Mouse (Mus musculus) liver, postnatal 0 days (tissue): ENCODE measurements around the gene Dnmt3b. TPM values are rescaled to one million over a fixed set of nuclear protein-coding genes. Genes with fewer than 3 reads are reported as not detected.

ENCODE experiments used
- ATAC-seq: fragments of 200-750 bp; cut with Nextera tagmentation; 2 replicates; pipeline ENCODE4 v1.8.0; 2017; ENCODE audit warnings: mild to moderate bottlenecking, moderate library complexity
- DNase-seq: peaks from one replicate; pipeline ENCODE4 v3.0.0-alpha.2; 2016
- H3K27ac ChIP-seq: fragments of 300-500 bp; sonication (generic); 2 replicates; pipeline ENCODE4 v1.5.1; 2014; ENCODE audit warnings: antibody characterized with exemption, moderate library complexity, mild to moderate bottlenecking, low read depth
- H3K27me3 ChIP-seq: fragments of 300-500 bp; sonication (generic); 2 replicates; pipeline ENCODE4 v1.6.1; 2014; ENCODE audit warnings: low read length, control low read depth, mixed read lengths; ENCODE audit not compliant: insufficient read depth
- H3K36me3 ChIP-seq: fragments of 300-500 bp; sonication (generic); replicated peaks from 2 replicates; pipeline ENCODE4 v1.6.1; 2014; ENCODE audit warnings: mild to moderate bottlenecking, control low read depth, low read length, moderate library complexity, mixed read lengths; ENCODE audit not compliant: insufficient read depth
- H3K4me1 ChIP-seq: fragments of 300-500 bp; sonication (generic); 2 replicates; pipeline ENCODE4 v1.6.1; 2014; ENCODE audit warnings: antibody characterized with exemption, mild to moderate bottlenecking, control low read depth; ENCODE audit not compliant: insufficient read depth
- H3K4me2 ChIP-seq: fragments of 300-500 bp; sonication (generic); 2 replicates; pipeline ENCODE4 v1.6.1; 2014; ENCODE audit warnings: low read depth, mild to moderate bottlenecking, low read length, moderate library complexity, mixed read lengths
- H3K4me3 ChIP-seq: fragments of 300-500 bp; sonication (generic); 2 replicates; pipeline ENCODE4 v1.5.1; 2014; ENCODE audit warnings: low read depth, low read length
- H3K9ac ChIP-seq: fragments of 300-500 bp; sonication (generic); replicated peaks from 2 replicates; pipeline ENCODE4 v1.6.1; 2014; ENCODE audit warnings: mild to moderate bottlenecking, moderate library complexity
- H3K9me3 ChIP-seq: fragments of 300-500 bp; sonication (generic); 2 replicates; pipeline ENCODE4 v1.6.1; 2016; ENCODE audit warnings: mild to moderate bottlenecking, control low read depth, low read length, mixed read lengths
- CTCF ChIP-seq: sonication (generic); IDR thresholded peaks from 2 replicates; pipeline ENCODE4 v1.5.1; 2016; ENCODE audit warnings: antibody characterized with exemption, low read depth
- EP300 ChIP-seq: IDR thresholded peaks from 2 replicates; pipeline ENCODE4 v1.6.1; 2016; ENCODE audit warnings: antibody characterized with exemption, low read depth, mild to moderate bottlenecking
- WGBS: fragments of 180-500 bp; shearing (Covaris S2); extraction: QIAGEN DNeasy Blood & Tissue Kit; methylation state at CpG from one replicate; pipeline ENCODE4 v1.1.7; 2014; ENCODE audit not compliant: insufficient replicate concordance; 5-methylcytosine and 5-hydroxymethylcytosine counted together
- polyA plus RNA-seq: library from polyadenylated mRNA; unstranded; fragments of >200 nt; fragmentation: Nextera tagmentation; extraction: Ambion mirVana; gene quantifications from 2 replicates; pipeline ENCODE4 v1.2.1, GENCODE M21; 2015

The Dnmt3b gene
- polyA plus RNA-seq, 1 experiment from 2014 or later: 5.3 TPM

DNA sequence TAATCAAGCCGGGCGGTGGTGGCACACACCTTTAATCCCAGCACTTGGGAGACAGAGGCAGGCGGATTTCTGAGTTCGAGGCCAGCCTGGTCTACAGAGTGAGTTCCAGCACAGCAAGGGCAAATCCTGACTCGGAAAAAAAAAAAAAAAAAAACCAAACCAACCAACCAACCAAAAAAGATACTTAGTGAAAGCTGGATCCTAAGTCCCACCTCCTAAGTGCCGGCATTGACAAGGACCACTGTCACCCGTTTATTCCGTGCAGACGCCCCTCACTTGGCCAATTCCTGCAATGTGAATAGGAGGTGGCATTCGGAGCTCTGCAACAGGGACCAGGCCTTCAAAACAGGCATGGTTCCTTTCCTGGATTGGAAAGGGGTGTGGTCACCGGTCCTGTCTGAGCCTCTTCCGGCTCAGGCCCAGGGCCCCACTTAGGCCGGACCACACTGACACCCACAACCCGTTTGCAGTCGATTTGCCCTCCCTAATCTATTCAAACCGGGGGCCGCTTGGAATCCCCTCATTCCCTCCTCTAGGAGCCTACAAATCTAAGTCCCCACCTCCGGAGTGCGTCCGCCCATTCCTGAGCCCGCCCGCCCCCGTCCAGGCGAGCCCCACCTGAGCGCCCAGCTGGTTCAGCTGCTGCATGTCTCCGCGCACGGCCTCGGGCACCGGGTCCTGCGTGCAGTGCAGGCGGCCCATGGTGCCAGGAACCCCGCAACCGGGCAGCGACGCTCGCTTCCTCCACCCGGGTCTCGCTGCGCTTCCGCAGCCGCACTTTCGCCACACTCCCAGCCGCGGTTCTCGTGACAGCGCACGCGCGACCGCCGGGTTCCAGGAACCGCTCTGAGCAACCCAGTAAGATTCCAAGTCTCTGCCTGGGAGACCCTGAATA is 17.0 kb upstream of the Dnmt3b start, which contains the start of gene Commd7:
Gene Commd7, minus strand, starts transcription at position 806 of the 895 bp plus-strand sequence.
- ATAC-seq: peak; percentile 83
- WGBS: 2% methylated on average over 53 of the region's 53 CpGs
- H3K4me3 ChIP-seq: peak within 1 kb of the TSS; percentile 94
- TF ChIP-seq EP300 (no peak), CTCF (no peak)
- peaks cover 10% of the 10 kb centered on the region; the same call in 1 of the 2 replicates for H3K36me3 ChIP-seq
- H3K27ac ChIP-seq: peak within 1 kb of the TSS; percentile 92
- H3K9ac ChIP-seq: peak within 1 kb of the TSS; percentile 92
- peak; percentile 90 for DNase-seq
- H3K9me3 ChIP-seq: no peaks in the 10 kb centered on the region
- H3K4me1 ChIP-seq: peaks cover 19% of the 10 kb centered on the region; the same call in 1 of the 2 replicates
- H3K4me2 ChIP-seq: peak within 1 kb of the TSS; percentile 92
- H3K27me3 ChIP-seq: no peaks in the 10 kb centered on the region

DNA sequence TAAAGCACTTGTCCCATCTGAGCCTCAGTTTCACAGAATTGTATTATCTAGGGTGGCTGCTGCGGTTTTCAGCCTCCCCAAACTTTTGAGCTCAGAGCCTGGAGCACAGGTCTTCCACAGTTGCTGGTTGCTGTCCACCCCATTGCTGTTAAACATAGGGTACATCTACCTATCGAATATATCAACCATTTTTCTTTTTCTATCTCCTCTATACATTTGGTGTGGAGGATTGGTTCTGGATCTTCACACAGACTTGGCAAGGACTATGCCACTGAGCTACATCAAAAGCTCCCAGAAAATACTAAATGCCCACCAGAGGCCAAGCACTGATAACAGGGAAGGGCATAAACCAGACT is 16.4 kb upstream of the Dnmt3b start:
- 11% methylated on average over 2 of the region's 2 CpGs for WGBS
- ATAC-seq: peak; percentile 20; the same call in 1 of the 2 replicates

DNA sequence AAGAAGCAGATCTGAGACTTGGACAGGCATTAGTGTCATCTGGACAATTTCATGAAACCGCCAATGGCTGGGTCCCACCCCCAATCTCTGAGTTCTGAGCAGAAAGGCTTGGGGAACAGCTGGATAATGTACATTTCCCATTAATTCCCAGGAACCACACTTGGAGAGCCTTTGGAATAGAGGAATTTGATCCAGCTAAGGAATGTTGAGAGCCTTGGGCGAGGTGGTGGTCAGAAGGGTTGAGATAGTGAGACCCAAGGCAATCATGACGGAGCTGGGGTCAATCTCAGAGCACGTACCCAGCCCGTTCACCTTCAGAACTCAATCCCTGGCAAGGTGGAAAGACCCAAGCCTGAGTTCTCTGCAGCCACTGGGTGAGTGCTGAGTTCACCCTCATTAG is 16.0 kb upstream of the Dnmt3b start:
- Histone ChIP-seq H3K27me3 (no peaks in the 10 kb centered on the region), H3K36me3 (peaks cover 5% of the 10 kb centered on the region; the same call in 1 of the 2 replicates), H3K9me3 (no peaks in the 10 kb centered on the region), H3K4me3 (no peak overlapping the region), H3K4me2 (peak overlapping the region; percentile 92; the same call in 1 of the 2 replicates), H3K4me1 (peaks cover 19% of the 10 kb centered on the region; the same call in 1 of the 2 replicates), H3K9ac (no peak overlapping the region), H3K27ac (no peak overlapping the region; the same call in 1 of the 2 replicates)
- no peak for ATAC-seq
- no peak for DNase-seq
- no peak for TF ChIP-seq EP300
- no peak for TF ChIP-seq CTCF
- WGBS: 86% methylated on average over 5 of the region's 5 CpGs

More for the DNA sequence above, 16.4 kb upstream of the Dnmt3b start:
- no peaks in the 10 kb centered on the region for H3K27me3 ChIP-seq
- H3K27ac ChIP-seq: peak overlapping the region; percentile 92
- H3K4me2 ChIP-seq: peak overlapping the region; percentile 92
- no peaks in the 10 kb centered on the region for H3K9me3 ChIP-seq
- H3K4me1 ChIP-seq: peaks cover 19% of the 10 kb centered on the region; the same call in 1 of the 2 replicates
- no peak for DNase-seq
- peaks cover 7% of the 10 kb centered on the region; the same call in 1 of the 2 replicates for H3K36me3 ChIP-seq
- peak overlapping the region; percentile 94 for H3K4me3 ChIP-seq
- no peak for TF ChIP-seq EP300
- no peak for TF ChIP-seq CTCF
- peak overlapping the region; percentile 92 for H3K9ac ChIP-seq

DNA sequence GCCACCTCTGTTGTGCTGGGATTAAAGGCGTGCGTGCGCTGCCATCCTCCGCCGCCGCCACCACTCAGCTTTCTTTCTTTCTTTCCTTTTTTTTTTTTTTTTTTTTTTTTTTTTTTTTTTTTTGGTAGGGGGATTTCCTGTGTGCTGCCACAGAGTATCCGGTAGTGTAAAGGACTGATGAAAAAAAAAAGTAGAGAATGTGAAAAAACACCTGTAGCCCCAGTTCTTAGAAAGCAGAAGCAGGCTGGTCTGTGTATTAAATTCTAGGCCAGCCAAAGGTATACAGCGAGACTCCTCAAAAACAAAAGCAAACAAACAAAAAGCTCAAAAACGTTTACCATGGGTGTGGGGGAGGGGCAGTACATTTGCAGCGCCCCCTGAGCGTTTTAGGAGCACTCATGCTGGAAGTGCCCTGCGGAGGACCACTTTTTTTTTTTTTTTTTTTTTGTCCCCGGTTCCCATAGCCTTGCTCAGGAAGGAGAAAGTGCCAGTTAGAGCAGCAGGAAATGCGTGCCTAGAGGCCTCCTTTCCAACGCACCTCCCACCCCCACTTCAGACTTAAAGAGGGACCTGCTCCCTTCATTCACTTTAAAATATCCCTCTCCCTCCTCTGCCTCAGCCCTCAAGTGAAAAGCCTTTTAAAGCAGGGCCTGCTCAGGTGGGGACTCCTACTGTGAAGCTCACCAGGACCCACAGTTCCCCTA is 10.1 kb upstream of the Dnmt3b start:
- Histone ChIP-seq H3K9me3 (no peaks in the 10 kb centered on the region), H3K27ac (no peak overlapping the region), H3K9ac (no peak overlapping the region), H3K4me1 (no peaks in the 10 kb centered on the region), H3K4me3 (no peak overlapping the region), H3K36me3 (no peaks in the 10 kb centered on the region), H3K4me2 (no peak overlapping the region), H3K27me3 (no peaks in the 10 kb centered on the region)
- TF ChIP-seq EP300: no peak
- ATAC-seq (no peak), DNase-seq (no peak)
- 33% methylated on average over 14 of the region's 15 CpGs for WGBS

DNA sequence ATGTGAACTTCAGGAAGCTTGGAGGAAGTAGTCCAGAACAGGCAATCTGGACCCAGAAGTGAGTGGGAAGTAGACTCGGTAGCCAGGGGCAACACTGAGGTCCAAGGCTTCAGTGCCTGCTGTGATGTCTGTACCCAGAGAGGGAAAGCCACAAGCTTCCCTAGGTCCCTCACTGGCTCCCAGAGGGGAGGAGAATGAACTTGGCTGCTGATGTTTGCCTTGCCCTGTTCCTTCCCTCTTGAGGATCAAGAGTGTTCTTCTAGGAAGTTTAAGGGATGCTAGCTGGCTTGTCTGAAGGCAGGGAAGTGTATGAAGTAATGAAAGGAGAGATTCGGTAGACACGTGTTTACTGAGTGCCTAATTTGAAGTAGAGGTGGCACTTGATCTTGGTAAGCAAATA is 6.8 kb upstream of the Dnmt3b start:
- DNase-seq: no peak
- no peak overlapping the region for H3K9ac ChIP-seq
- H3K4me3 ChIP-seq: no peak overlapping the region
- TF ChIP-seq EP300 (no peak), CTCF (no peak)
- 34% methylated on average over 3 of the region's 3 CpGs for WGBS
- no peaks in the 10 kb centered on the region for H3K36me3 ChIP-seq
- H3K27ac ChIP-seq: no peak overlapping the region
- ATAC-seq: no peak
- no peaks in the 10 kb centered on the region for H3K27me3 ChIP-seq
- H3K9me3 ChIP-seq: no peaks in the 10 kb centered on the region
- no peak overlapping the region for H3K4me2 ChIP-seq
- no peaks in the 10 kb centered on the region for H3K4me1 ChIP-seq

DNA sequence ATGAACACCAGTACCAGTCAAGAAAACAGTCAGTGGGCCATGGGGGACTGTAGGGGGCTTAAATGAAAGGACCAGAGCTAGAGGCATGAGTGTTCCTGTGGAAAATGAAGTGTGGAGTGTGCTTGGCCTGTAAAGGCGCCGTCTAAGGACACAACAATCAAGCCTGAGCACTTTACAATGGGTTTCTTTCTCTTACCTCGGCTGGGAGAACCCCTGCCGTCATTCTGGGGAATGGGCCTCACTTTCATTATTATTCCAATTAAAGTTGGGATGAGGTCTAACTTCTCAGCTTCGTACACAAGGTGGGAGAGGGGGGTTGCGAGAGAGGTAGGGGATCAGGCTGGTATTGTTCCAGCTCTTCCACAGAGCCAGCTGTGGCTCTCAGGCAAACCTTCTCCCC is 6.3 kb upstream of the Dnmt3b start:
- Histone ChIP-seq H3K4me1 (no peaks in the 10 kb centered on the region), H3K27ac (no peak overlapping the region), H3K36me3 (no peaks in the 10 kb centered on the region), H3K9me3 (no peaks in the 10 kb centered on the region), H3K9ac (no peak overlapping the region), H3K4me3 (no peak overlapping the region), H3K27me3 (no peaks in the 10 kb centered on the region), H3K4me2 (no peak overlapping the region)
- ATAC-seq: no peak
- TF ChIP-seq CTCF: no peak
- no peak for TF ChIP-seq EP300
- DNase-seq: no peak
- WGBS: 61% methylated on average over 6 of the region's 6 CpGs
